Mouse (Mus musculus): Measurements from ENCODE around the gene Mesp2. TPM values are rescaled to one million over a fixed set of nuclear protein-coding genes. Genes with fewer than 3 reads are reported as not detected.

Mesp2 gene
- polyA plus RNA-seq, 1 experiment from 2014 or later, result 0.07 TPM

DNA sequence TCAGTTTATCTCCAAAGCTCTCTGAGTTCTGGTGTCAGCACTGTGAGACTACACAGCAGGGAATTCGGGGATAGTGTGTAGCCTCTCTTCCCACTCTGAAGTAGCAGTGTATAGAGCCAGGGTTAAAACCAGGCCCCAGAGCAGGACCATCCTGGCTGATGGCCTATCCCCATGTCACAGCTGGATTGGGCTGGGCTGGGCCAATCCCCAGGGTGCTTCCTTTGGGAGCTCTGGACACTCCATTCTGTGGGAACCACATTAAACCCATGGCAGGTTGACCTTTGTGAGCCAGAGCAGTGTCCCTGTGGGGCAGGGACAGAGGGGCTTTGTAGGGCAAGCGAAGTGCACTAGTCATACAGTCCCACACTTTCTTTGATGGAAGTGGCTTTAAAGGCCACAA, 35.8 kb downstream of the Mesp2 start:
- Histone ChIP-seq H3K4me3 (ENCODE audit: low read depth, low read length) (no peak overlapping the region), H3K36me3 (ENCODE audit: control insufficient read depth, insufficient read depth) (no peaks in the 10 kb centered on the region), H3K9ac (ENCODE audit: low read depth, low read length) (no peak overlapping the region), H3K27ac (ENCODE audit: low read length) (no peak overlapping the region), H3K27me3 (ENCODE audit: control insufficient read depth, insufficient read depth, low read depth, low read length) (peaks cover 7% of the 10 kb centered on the region; the same call in 1 of the 2 replicates), H3K9me3 (replicated peaks; ENCODE audit: control insufficient read depth, low read length) (no peaks in the 10 kb centered on the region), H3K4me2 (ENCODE audit: low read depth, low read length) (no peak overlapping the region), H3K4me1 (ENCODE audit: control insufficient read depth, low read depth, low read length) (peaks cover 3% of the 10 kb centered on the region)
- no peak for ATAC-seq (ENCODE audit: low read depth)
- 65% methylated on average over 2 of the region's 2 CpGs for WGBS (ENCODE audit: insufficient replicate concordance)

GRCm38 (mm10) chr7:79847456-79848451, 37.2 kb downstream of the Mesp2 start:
- WGBS (ENCODE audit: insufficient replicate concordance), result 9% methylated on average over 50 of the region's 53 CpGs
- 0 out of 2 replicates have a peak, but pooled peaks have one; percentile 33 for ATAC-seq (ENCODE audit: low read depth)
- peak overlapping the region; percentile 31 for H3K9ac ChIP-seq (ENCODE audit: low read depth, low read length)

GRCm38 (mm10) chr7:79856305-79856704, 45.8 kb downstream of the Mesp2 start:
- no peaks in the 10 kb centered on the region for H3K36me3 ChIP-seq (ENCODE audit: control insufficient read depth, insufficient read depth)
- H3K27ac ChIP-seq (ENCODE audit: low read length), result no peak overlapping the region
- no peaks in the 10 kb centered on the region for H3K27me3 ChIP-seq (ENCODE audit: control insufficient read depth, insufficient read depth, low read depth, low read length)
- H3K9me3 ChIP-seq (replicated peaks; ENCODE audit: control insufficient read depth, low read length), result no peaks in the 10 kb centered on the region
- no peak overlapping the region for H3K4me3 ChIP-seq (ENCODE audit: low read depth, low read length)
- H3K4me1 ChIP-seq (ENCODE audit: control insufficient read depth, low read depth, low read length), result no peaks in the 10 kb centered on the region
- no peak for ATAC-seq (ENCODE audit: low read depth)
- no peak overlapping the region for H3K9ac ChIP-seq (ENCODE audit: low read depth, low read length)
- 59% methylated on average over 4 of the region's 4 CpGs for WGBS (ENCODE audit: insufficient replicate concordance)
- H3K4me2 ChIP-seq (ENCODE audit: low read depth, low read length), result no peak overlapping the region

More at GRCm38 (mm10) chr7:79847456-79848451, 37.2 kb downstream of the Mesp2 start:
- H3K9me3 ChIP-seq (replicated peaks; ENCODE audit: control insufficient read depth, low read length), result no peaks in the 10 kb centered on the region
- H3K4me3 ChIP-seq (ENCODE audit: low read depth, low read length), result peak overlapping the region; percentile 46
- peak overlapping the region; percentile 59 for H3K4me2 ChIP-seq (ENCODE audit: low read depth, low read length)
- H3K27me3 ChIP-seq (ENCODE audit: control insufficient read depth, insufficient read depth, low read depth, low read length), result peaks cover 7% of the 10 kb centered on the region; the same call in 1 of the 2 replicates
- H3K36me3 ChIP-seq (ENCODE audit: control insufficient read depth, insufficient read depth), result no peaks in the 10 kb centered on the region
- H3K27ac ChIP-seq (ENCODE audit: low read length), result no peak overlapping the region
- H3K4me1 ChIP-seq (ENCODE audit: control insufficient read depth, low read depth, low read length), result peaks cover 3% of the 10 kb centered on the region

GRCm38 (mm10) chr7:79858202-79858934, 47.8 kb downstream of the Mesp2 start:
- Histone ChIP-seq H3K4me2 (ENCODE audit: low read depth, low read length) (no peak overlapping the region), H3K27me3 (ENCODE audit: control insufficient read depth, insufficient read depth, low read depth, low read length) (no peaks in the 10 kb centered on the region), H3K4me3 (ENCODE audit: low read depth, low read length) (no peak overlapping the region), H3K4me1 (ENCODE audit: control insufficient read depth, low read depth, low read length) (no peaks in the 10 kb centered on the region), H3K9me3 (replicated peaks; ENCODE audit: control insufficient read depth, low read length) (no peaks in the 10 kb centered on the region), H3K27ac (ENCODE audit: low read length) (no peak overlapping the region), H3K36me3 (ENCODE audit: control insufficient read depth, insufficient read depth) (no peaks in the 10 kb centered on the region), H3K9ac (ENCODE audit: low read depth, low read length) (no peak overlapping the region)
- ATAC-seq (ENCODE audit: low read depth), result no peak
- WGBS (ENCODE audit: insufficient replicate concordance), result 25% methylated on average over 11 of the region's 11 CpGs

GRCm38 (mm10) chr7:79858956-79859630, 48.6 kb downstream of the Mesp2 start:
- Histone ChIP-seq H3K27me3 (ENCODE audit: control insufficient read depth, insufficient read depth, low read depth, low read length) (no peaks in the 10 kb centered on the region), H3K4me3 (ENCODE audit: low read depth, low read length) (no peak overlapping the region), H3K9me3 (replicated peaks; ENCODE audit: control insufficient read depth, low read length) (no peaks in the 10 kb centered on the region), H3K27ac (ENCODE audit: low read length) (no peak overlapping the region), H3K4me2 (ENCODE audit: low read depth, low read length) (no peak overlapping the region), H3K9ac (ENCODE audit: low read depth, low read length) (no peak overlapping the region), H3K4me1 (ENCODE audit: control insufficient read depth, low read depth, low read length) (no peaks in the 10 kb centered on the region), H3K36me3 (ENCODE audit: control insufficient read depth, insufficient read depth) (no peaks in the 10 kb centered on the region)
- WGBS (ENCODE audit: insufficient replicate concordance), result 41% methylated on average over 9 of the region's 9 CpGs
- no peak for ATAC-seq (ENCODE audit: low read depth)

- no peak for ATAC-seq (ENCODE audit: low read depth)
- no peak within 1 kb of the TSS for H3K4me3 ChIP-seq (ENCODE audit: low read depth, low read length)
- WGBS (ENCODE audit: insufficient replicate concordance), result 64% methylated on average over 9 of the region's 9 CpGs
- H3K9ac ChIP-seq (ENCODE audit: low read depth, low read length), result no peak within 1 kb of the TSS
- H3K27me3 ChIP-seq (ENCODE audit: control insufficient read depth, insufficient read depth, low read depth, low read length), result no peaks in the 10 kb centered on the region
- H3K4me2 ChIP-seq (ENCODE audit: low read depth, low read length), result no peak within 1 kb of the TSS
- no peaks in the 10 kb centered on the region for H3K9me3 ChIP-seq (replicated peaks; ENCODE audit: control insufficient read depth, low read length)
- H3K4me1 ChIP-seq (ENCODE audit: control insufficient read depth, low read depth, low read length), result no peaks in the 10 kb centered on the region
- no peak within 1 kb of the TSS for H3K27ac ChIP-seq (ENCODE audit: low read length)
- no peaks in the 10 kb centered on the region for H3K36me3 ChIP-seq (ENCODE audit: control insufficient read depth, insufficient read depth)
Observed at GRCm38 (mm10) chr7:79860811-79861210, 50.3 kb downstream of the Mesp2 start, which contains the start of gene Anpep. Gene Anpep, minus strand, starts transcription at chr7:79861059.

GRCm38 (mm10) chr7:79861794-79862193, 51.3 kb downstream of the Mesp2 start:
- Histone ChIP-seq H3K9ac (ENCODE audit: low read depth, low read length) (no peak overlapping the region), H3K4me2 (ENCODE audit: low read depth, low read length) (no peak overlapping the region), H3K27ac (ENCODE audit: low read length) (no peak overlapping the region), H3K4me3 (ENCODE audit: low read depth, low read length) (no peak overlapping the region), H3K27me3 (ENCODE audit: control insufficient read depth, insufficient read depth, low read depth, low read length) (no peaks in the 10 kb centered on the region), H3K9me3 (replicated peaks; ENCODE audit: control insufficient read depth, low read length) (no peaks in the 10 kb centered on the region), H3K4me1 (ENCODE audit: control insufficient read depth, low read depth, low read length) (no peaks in the 10 kb centered on the region), H3K36me3 (ENCODE audit: control insufficient read depth, insufficient read depth) (no peaks in the 10 kb centered on the region)
- ATAC-seq (ENCODE audit: low read depth), result no peak
- 51% methylated on average over 8 of the region's 8 CpGs for WGBS (ENCODE audit: insufficient replicate concordance)

Measured in liver, embryonic 16.5 days (tissue).